Mouse (Mus musculus) gastrocnemius, adult 8-10 months (tissue): ENCODE data around the gene Mrps34. TPM values are rescaled to one million over a fixed set of nuclear protein-coding genes. Genes with fewer than 3 reads are reported as not detected.

ENCODE experiments used
- DNase-seq, 2 experiments: peaks; one replicate each; pipeline ENCODE4 v3.0.0; 2022; ENCODE audit warnings: low spot score in 2 of 2
- total RNA-seq, 4 experiments: library from RNA; stranded (reverse); gene quantifications; 2 replicates each; pipeline ENCODE4 v1.2.4; 2022

The Mrps34 gene
- total RNA-seq = 10 to 100 TPM; 70.5 to 82.3 (median 75.4) TPM

GRCm38 (mm10) chr17:24894995-24895547, at the start of gene Mrps34, which contains the start of gene Eme2:
Gene Mrps34 (plus strand): TSS chr17:24895116.
Gene Eme2 (minus strand): TSS chr17:24895087.
- DNase-seq = peak; percentile 49 to 70

DNA sequence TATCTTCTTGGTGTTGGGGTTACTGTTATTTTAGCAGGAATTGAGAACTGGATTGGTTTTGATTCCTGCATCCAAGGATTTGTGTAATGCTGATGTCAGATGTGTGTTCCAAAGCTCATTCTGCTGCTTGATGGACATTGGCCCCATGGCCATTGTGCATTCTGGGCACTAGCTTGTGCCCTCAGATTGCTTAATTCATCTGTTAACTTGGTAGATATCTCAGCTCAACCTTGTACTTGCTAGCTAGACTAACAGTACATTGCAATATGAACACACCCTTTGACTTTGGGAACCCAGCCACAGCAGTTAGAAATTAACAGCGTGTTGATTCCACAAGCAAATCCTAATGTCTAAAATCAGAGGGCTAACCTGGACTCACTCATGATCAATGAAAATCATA, 47.5 kb upstream of the Mrps34 start:
- DNase-seq = no peak

DNA sequence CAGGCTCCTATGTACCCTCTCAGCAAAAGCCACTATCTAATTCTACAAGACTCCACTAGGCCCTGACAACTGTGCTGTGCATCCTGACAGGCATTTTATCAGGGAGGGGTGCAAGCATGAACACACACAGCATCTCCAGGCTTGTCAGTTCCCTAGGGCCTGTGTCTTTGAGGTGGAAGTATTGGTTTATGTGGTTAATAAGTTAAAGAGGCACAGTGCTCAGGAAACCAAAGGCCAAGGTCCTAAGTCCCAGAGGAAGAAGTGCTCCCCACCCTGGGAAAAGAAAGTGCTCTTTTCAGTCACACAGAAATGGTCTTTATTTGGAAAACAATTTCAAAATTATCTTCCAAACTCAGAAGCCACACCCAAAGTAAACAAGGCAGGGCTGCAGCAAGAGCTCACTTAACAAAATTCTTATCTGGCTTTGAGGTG, 46.3 kb upstream of the Mrps34 start:
- no peak for DNase-seq

DNA sequence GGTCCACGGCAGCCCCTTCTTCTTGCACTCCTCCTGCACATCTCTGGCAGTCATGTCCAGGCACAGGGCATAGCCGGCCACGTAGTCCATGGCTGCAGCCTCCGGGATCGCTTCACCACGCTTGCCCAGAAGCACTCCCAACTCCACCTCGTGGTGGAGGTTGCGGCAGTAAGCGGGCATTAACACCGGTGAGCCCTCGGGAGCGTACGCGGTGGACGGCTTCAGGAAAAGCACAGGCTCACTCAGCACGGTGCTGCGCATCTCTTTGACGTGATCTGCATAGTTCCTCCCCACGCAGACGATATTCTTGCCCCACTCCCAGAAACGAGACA, 45.2 kb upstream of the Mrps34 start:
- no peak for DNase-seq

GRCm38 (mm10) chr17:24850065-24850772, 44.7 kb upstream of the Mrps34 start, which contains the start of gene Fahd1:
Gene Fahd1 (minus strand): TSS chr17:24850364.
- peak; percentile 93 to 96 for DNase-seq

- DNase-seq = no peak
Measured at GRCm38 (mm10) chr17:24850773-24851127, 44.2 kb upstream of the Mrps34 start.

GRCm38 (mm10) chr17:24851381-24852125, 43.4 kb upstream of the Mrps34 start:
- DNase-seq = no peak

GRCm38 (mm10) chr17:24855838-24856464, 39.0 kb upstream of the Mrps34 start:
- no peak for DNase-seq

DNA sequence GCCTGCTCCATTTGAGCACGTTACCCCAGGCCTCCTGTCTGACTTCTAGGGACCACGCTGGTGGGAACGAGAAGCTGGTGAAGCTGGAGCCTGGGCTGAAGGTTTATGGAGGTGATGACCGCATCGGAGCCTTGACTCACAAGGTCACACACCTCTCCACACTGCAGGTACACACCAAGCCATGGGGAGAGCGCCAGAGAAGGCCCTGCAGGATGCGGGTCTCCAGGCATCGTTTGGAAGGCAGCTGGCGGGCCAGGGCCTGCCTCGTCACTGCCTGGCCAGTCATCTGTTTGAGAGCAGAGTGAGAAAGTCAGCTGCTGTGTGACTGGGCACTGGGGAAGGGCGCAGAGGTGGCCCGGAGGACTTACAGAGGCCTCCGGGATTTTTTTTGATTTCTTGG, 38.3 kb upstream of the Mrps34 start:
- no peak for DNase-seq

DNA sequence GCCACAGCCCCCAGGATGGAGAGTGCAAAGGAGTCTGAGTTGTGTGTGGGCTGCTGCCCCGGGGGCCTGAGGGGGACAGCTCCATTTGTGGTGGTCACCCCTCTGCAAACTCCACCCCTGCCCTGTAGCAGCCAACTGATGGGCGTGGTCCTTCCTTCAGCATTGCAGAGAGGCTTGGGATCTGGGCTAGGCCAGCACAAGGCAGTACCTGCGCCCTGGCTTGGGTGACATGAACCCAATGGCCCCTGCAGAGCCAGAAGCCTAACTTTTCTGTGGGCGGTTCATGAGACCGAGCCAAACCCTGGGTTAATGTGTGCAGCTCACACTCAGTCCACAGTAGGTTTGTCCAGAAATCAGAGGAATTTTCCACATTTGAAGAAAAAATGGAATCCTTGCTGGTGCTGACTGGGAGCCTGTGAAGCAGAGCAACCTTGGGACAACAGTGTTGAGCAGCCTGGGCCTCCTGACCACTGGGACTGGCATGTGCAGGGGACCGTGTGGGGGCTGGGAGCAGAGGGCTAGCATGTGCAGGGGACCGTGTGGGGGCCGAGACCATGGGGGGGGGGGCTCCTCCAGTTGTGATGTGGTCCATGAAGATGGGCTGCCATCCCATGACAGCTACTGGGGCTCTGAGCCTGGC, 37.0 kb upstream of the Mrps34 start:
- no peak for DNase-seq

DNA sequence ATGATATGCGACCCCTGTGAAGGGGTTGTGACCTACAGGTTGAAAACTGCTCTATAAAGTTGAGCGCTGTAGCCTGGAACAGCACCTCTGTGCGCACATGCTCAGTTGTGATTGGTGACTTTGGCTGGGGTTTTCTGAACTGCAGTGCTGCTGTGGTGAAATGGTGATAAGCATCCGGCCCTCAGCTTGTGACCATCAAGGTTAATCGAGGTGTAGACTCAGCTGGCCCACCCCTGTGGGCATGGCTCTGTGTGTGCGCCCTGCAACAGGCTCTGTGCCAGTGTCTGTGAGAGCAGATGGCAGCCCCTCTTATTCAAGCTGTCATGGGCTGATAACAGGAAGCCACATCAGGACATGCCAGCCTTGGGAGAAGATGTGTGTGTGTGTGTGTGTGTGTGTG, 35.9 kb upstream of the Mrps34 start:
- DNase-seq = no peak

- DNase-seq = no peak
Measured at GRCm38 (mm10) chr17:24860076-24860475, 34.8 kb upstream of the Mrps34 start.

GRCm38 (mm10) chr17:24861785-24862184, 33.1 kb upstream of the Mrps34 start:
- DNase-seq = no peak

DNA sequence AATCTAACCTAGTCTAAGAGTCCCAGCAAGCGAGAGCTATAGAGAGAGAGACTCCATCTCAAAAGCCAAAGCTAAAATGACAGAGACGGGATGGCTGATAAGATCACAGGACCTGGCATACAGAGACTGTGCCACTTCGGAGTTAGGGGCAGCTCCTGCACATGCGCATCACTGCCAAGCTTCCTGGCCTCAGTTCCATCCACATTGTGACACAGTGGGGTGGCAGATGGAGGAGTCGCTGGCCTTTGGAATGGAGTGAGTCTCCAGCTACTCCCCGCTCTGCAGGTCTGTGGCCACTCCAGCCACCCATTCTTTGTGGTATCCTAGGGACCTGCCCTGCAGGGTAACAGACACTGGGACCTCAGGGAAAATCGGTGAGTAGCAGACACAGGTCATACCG, 29.1 kb upstream of the Mrps34 start, which contains the start of gene Igfals:
TSS of gene Igfals (plus strand) at position 222 of the 400 bp plus-strand sequence.
- no peak for DNase-seq

DNA sequence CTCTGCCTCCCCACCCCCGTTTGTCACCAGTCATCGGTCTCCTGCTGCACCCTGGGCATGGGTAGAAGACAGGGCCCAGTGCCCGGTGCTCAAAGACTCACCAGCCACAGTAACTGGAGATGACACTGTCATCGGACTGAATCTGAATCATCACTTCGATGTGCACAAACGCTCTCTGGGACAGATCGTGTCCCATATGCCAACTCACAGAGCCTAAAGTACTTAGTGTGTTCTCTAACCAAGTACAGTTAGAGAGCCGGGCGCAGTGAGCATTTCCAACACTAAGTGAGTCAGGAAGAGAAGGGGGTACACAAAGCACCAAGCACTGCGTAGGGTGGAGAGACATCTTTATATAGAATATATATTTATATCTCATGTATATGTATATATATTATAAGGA, 27.0 kb upstream of the Mrps34 start:
- no peak for DNase-seq

GRCm38 (mm10) chr17:24873695-24874404, 21.1 kb upstream of the Mrps34 start:
- no peak for DNase-seq

DNA sequence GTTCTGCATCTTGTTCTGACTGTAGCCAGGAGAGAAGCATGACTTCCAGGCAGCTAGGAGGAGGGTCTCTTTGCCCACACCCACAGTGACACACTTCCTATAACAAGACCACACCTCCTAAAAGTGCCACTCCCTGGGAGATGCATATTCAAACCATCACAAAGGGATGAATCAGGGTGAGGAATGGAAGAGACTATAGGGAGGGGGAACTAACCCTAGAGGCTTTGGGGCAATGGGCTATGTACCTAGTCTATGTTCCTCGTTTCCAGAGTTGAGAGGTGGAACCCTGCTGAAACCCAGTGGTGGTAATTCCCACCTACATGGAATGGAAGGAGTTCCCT, 20.5 kb upstream of the Mrps34 start:
- no peak for DNase-seq

DNA sequence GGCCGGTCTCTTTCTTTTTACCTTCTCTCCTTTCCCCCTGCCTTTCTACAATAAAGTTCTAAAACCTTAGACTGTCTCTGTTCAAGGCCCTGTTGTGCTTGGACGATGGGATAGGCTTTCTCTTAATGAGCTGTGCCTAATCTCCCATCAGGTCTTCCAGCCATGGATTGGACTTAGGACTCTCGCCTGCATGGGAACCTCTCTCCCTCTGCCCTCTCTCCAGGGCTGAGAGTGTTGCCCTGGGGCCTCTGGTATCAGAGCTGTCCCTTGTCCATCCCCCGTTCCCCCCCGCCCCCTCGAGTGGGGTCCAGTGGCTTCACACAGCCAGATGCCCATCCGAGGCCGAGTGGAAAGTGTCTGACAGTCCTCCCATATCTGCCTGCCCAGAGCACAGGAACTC, 19.9 kb upstream of the Mrps34 start:
- DNase-seq = no peak

GRCm38 (mm10) chr17:24877336-24878116, 17.4 kb upstream of the Mrps34 start:
- peak; percentile 40 to 66 for DNase-seq

DNA sequence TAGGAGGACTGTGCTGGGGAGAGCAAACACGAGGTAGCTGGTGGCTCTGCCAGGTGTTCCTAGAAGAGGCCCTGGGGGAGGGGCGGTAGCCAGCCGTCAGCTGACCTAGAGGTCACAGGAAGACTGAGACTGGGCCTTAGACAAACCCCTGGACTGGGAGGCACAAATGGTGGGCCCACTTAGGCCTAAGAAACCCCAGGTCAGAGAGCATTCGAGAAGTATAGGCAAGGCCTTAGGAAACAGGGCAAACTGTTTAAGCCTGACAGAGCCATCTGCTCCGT, 16.9 kb upstream of the Mrps34 start:
- peak; percentile 75 to 88 for DNase-seq

DNA sequence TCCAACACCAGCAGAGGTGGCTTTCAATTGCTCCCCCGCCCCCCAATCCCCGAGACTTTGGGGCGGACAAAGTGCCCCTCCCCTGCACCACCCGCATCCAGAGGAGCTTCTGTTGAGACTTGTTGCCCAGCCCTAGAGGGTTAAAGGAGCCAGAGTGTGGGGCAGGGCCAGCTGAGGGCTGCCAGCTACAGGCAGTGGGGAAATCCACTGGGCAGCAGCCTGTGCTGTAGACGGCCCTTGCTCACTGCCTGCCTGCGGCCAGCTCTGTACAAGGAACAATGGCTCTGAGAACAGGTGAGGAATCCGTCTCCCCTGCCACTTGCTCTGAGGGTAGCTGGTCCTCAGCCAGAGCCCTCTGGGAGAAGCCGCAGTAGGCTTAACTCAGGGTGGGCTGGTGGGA, 16.4 kb upstream of the Mrps34 start:
- no peak for DNase-seq
